Mouse (Mus musculus): ENCODE data around the gene Nckap1l.
A peak's percentile ranks its signal among the peaks of the same experiment; 100 is the strongest.

The Nckap1l gene

DNA sequence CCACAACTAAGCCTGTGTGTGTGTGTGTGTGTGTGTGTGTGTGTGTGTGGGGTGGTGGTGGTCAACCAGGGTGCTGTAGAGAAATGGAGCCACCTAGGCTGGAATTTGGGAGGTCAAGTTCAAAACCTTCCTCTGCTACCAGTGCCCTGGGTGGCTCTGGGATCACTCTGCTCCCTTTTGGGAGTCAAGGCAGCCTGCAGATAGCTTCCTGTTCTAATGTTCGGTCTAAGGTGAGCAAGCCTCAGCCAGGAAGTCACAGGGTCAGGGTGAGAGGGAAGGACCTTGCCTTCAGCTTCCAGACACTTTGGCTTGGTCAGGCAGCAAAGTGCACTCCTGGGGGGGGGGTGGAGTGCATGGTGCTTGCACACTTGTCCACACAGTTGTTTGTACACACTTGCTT, 87.1 kb downstream of the Nckap1l start:
- no peak for DNase-seq

DNA sequence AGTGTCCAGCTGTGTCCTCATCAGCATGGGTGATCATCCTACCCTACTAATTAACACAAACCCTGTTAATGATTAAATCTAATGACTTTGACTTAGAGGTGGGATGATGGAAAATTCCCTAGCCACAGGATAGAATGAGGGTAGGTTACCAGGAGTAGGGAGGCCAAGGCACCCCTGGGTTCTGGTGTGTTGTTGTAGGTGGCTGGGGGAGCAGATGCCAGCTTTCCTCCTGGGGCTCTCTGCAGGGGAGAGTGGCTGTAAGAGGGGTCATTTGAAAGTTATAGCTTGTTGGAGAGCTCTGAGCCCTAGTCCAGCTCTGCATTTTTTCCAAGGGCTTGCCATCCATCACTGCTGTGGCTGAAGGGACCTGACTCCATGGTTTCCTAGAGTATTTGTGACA, 88.9 kb downstream of the Nckap1l start:
- DNase-seq = peak; percentile 76

DNA sequence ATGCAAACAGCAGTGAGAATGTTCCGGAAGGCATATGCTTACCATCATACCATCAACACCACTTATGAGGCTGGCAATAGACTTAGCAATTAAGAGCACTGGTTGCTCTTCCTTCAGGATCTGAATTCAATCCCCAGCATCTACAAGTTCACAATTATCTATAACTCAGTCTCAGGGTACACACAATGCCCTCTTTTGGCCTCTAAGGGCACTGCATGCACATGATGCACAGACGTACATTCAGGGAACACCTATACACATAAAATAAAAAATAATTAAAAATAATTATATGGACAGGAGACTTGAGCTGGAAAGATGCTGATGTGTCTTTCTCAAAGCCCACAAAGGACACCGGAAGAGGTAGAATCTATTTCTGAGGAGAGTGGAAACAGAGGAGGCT, 94.4 kb downstream of the Nckap1l start:
- DNase-seq = no peak
